ENCODE assay signal across 8 mouse cellular contexts in the genomic region with DNA sequence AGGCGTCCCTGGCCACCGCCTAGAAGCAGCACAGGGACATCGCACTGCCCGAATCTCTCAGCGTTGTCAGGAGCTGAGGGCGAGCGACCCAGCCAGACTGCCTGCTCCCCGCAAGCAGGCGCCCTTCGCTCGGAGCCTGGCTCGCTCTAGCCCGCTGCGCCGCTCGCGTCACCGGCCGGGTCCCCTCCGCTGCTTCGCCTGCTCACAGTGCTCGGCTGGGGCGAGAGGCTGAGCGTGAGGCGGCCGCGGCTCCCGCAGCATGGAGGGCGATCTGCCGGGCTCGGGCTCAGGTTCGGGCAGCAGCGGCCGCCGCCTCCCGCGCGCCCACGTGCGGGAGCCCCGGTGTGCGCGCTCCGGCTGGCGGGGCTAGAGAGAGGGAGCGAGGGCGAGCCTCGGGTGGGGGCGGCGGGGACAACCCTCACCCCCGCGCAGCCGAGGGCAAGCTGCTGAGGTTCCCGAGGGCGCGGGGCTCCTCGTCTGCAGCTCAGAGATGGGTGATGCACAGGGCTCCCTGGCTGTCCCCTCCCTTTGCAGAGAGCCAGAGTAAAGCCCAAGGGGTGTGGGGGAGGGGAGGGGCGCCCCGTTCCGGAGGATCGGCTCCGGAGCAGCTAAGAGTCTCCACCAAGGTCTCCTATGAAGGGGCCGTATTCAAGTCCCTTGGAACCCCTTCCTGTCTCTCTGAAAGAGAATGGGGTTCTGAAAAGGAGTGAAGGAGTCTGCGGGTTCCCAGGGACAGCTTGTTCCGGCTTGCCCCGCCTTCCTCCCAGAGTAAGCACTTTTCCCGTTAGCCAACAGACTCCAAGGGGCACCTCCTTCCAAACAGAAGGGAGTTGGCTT. TPM values are rescaled to one million over a fixed set of nuclear protein-coding genes. Genes with fewer than 3 reads are reported as not detected.
DNase-seq lines count a peak whose midpoint lies in the region; ATAC-seq lines count a peak whose summit lies in the region.

A gene (minus strand): TSS at position 273 of the 837 bp plus-strand sequence.

- H3K4me2 ChIP-seq in lung, embryonic 15.5 days = peak within 1 kb of the TSS; percentile 96
- H3K4me2 ChIP-seq in forebrain, embryonic 12.5 days = peak within 1 kb of the TSS; percentile 92
- peak within 1 kb of the TSS; percentile 97 for H3K4me2 ChIP-seq in heart, embryonic 13.5 days
- H3K4me2 ChIP-seq in liver, embryonic 15.5 days = peak within 1 kb of the TSS; percentile 53

- H3K27me3 ChIP-seq in lung, embryonic 15.5 days = peaks cover 47% of the 10 kb centered on the region
- H3K27me3 ChIP-seq in forebrain, embryonic 12.5 days = peaks cover 34% of the 10 kb centered on the region
- peaks cover 72% of the 10 kb centered on the region for H3K27me3 ChIP-seq in heart, embryonic 13.5 days (replicated peaks)
- peaks cover 36% of the 10 kb centered on the region for H3K27me3 ChIP-seq in liver, embryonic 15.5 days

- no peaks in the 10 kb centered on the region for H3K36me3 ChIP-seq in lung, embryonic 15.5 days
- H3K36me3 ChIP-seq in forebrain, embryonic 12.5 days (replicated peaks) = no peaks in the 10 kb centered on the region
- no peaks in the 10 kb centered on the region for H3K36me3 ChIP-seq in heart, embryonic 13.5 days
- no peaks in the 10 kb centered on the region for H3K36me3 ChIP-seq in liver, embryonic 15.5 days (replicated peaks)

- WGBS in lung, embryonic 15.5 days = under 1% methylated on average over 56 of the region's 67 CpGs
- WGBS in forebrain, embryonic 12.5 days = under 1% methylated on average over 39 of the region's 67 CpGs
- under 1% methylated on average over 57 of the region's 67 CpGs for WGBS in heart, embryonic 13.5 days
- WGBS in liver, embryonic 15.5 days (ENCODE audit: insufficient replicate concordance) = under 1% methylated on average over 62 of the region's 67 CpGs

- no peaks in the 10 kb centered on the region for H3K9me3 ChIP-seq in lung, embryonic 15.5 days
- H3K9me3 ChIP-seq in forebrain, embryonic 12.5 days = no peaks in the 10 kb centered on the region
- H3K9me3 ChIP-seq in heart, embryonic 13.5 days = no peaks in the 10 kb centered on the region
- no peaks in the 10 kb centered on the region for H3K9me3 ChIP-seq in liver, embryonic 15.5 days (replicated peaks)

- no peak within 1 kb of the TSS for H3K27ac ChIP-seq in lung, embryonic 15.5 days
- H3K27ac ChIP-seq in forebrain, embryonic 12.5 days = peak within 1 kb of the TSS; percentile 70; the same call in 1 of the 2 replicates
- H3K27ac ChIP-seq in heart, embryonic 13.5 days (replicated peaks) = no peak within 1 kb of the TSS
- H3K27ac ChIP-seq in liver, embryonic 15.5 days (replicated peaks) = no peak within 1 kb of the TSS

- peak within 1 kb of the TSS; percentile 58 for H3K4me3 ChIP-seq in lung, embryonic 15.5 days
- peak within 1 kb of the TSS; percentile 72 for H3K4me3 ChIP-seq in forebrain, embryonic 12.5 days (replicated peaks)
- H3K4me3 ChIP-seq in heart, embryonic 13.5 days = peak within 1 kb of the TSS; percentile 74
- H3K4me3 ChIP-seq in liver, embryonic 15.5 days (replicated peaks) = peak within 1 kb of the TSS; percentile 33

- peak; percentile 87 for ATAC-seq in lung, embryonic 15.5 days (ENCODE audit: borderline replicate concordance, extremely low read depth, low FRiP score, low TSS enrichment)
- peak; percentile 92 for ATAC-seq in forebrain, embryonic 12.5 days (ENCODE audit: low FRiP score)
- peak; percentile 59 for ATAC-seq in heart, embryonic 13.5 days (ENCODE audit: extremely low read depth, insufficient number of reproducible peaks, low FRiP score, low TSS enrichment)
- ATAC-seq in liver, embryonic 15.5 days (ENCODE audit: insufficient read depth) = no peak
- ATAC-seq in activated CD4-positive, CD25-positive, alpha-beta regulatory T cell, adult 4 months = no peak

- H3K4me1 ChIP-seq in lung, embryonic 15.5 days = peaks cover 8% of the 10 kb centered on the region; the same call in 1 of the 2 replicates
- 0 out of 2 replicates have a peak, but pooled peaks cover 10% of the 10 kb centered on the region for H3K4me1 ChIP-seq in forebrain, embryonic 12.5 days
- peaks cover 11% of the 10 kb centered on the region for H3K4me1 ChIP-seq in heart, embryonic 13.5 days
- H3K4me1 ChIP-seq in liver, embryonic 15.5 days (replicated peaks) = no peaks in the 10 kb centered on the region

- DNase-seq in lung, adult 18-20 months = no peak
- DNase-seq in layer of hippocampus, adult 18-20 months (ENCODE audit: low spot score in 2 of 2) = peak; percentile 45 to 52
- DNase-seq in right cerebral cortex, adult 18-20 months = peak; percentile 63

- H3K9ac ChIP-seq in lung, embryonic 15.5 days = peak within 1 kb of the TSS; percentile 48
- peak within 1 kb of the TSS; percentile 76 for H3K9ac ChIP-seq in forebrain, embryonic 12.5 days
- H3K9ac ChIP-seq in heart, embryonic 13.5 days = peak within 1 kb of the TSS; percentile 80
- no peak within 1 kb of the TSS for H3K9ac ChIP-seq in liver, embryonic 15.5 days

RNA-seq across cellular contexts. Expression of the gene that starts here (rescaled TPM):
- polyA plus RNA-seq in lung, embryonic 15.5 days (2015; fragmentation: Nextera tagmentation; extraction: Ambion mirVana) = 1.9 and 2.6 TPM in 2 replicates
- 2.9 and 3.4 TPM in 2 replicates for polyA plus RNA-seq in forebrain, embryonic 12.5 days (2016; fragmentation: Nextera tagmentation; extraction: Ambion mirVana)
- polyA plus RNA-seq in heart, embryonic 13.5 days (2015; fragmentation: Nextera tagmentation; extraction: Ambion mirVana) = 5.8 and 6.0 TPM in 2 replicates
- total RNA-seq in layer of hippocampus, adult 18-20 months (2021) = 10 to 100 TPM in 1 of 2 experiments, 1 to 10 TPM in 1; 10.0 to 11.4 TPM
- polyA plus RNA-seq in liver, embryonic 15.5 days (2015; fragmentation: Nextera tagmentation; extraction: Ambion mirVana) = 0.24 and 0.26 TPM in 2 replicates
- not detected for polyA plus RNA-seq in activated CD4-positive, CD25-positive, alpha-beta regulatory T cell, adult 4 months (2017; shearing (Covaris generic))

Comparison
In these comparisons a context has a peak if more than half of its experiments do, and no peak if none do; other contexts are left out.
1. ATAC-seq: peak in lung, embryonic 15.5 days (single experiment), forebrain, embryonic 12.5 days (single experiment) and heart, embryonic 13.5 days (single experiment); none in liver, embryonic 15.5 days (single experiment) and activated CD4-positive, CD25-positive, alpha-beta regulatory T cell, adult 4 months (single experiment).
2. DNase-seq: peak in layer of hippocampus, adult 18-20 months (2 of 2) and right cerebral cortex, adult 18-20 months (single experiment); none in lung, adult 18-20 months (0 of 2).
3. Peak in every context shown above with its lines, with median percentiles within 50 percentile points of each other: H3K4me2 ChIP-seq and H3K4me3 ChIP-seq.